Mouse (Mus musculus) left cerebral cortex, postnatal 10 days (tissue): ENCODE data around the gene Wdtc1. TPM values are rescaled to one million over a fixed set of nuclear protein-coding genes. Genes with fewer than 3 reads are reported as not detected.
A peak's percentile ranks its signal among the peaks of the same experiment; 100 is the strongest.

Experiments used
- DNase-seq, 2 experiments: peaks; one replicate each; pipeline ENCODE4 v3.0.0; 2021 to 2022; ENCODE audit warnings: low spot score in 2 of 2, mixed read lengths in 1 of 2; ENCODE audit errors: extremely low spot score in 1 of 2
- intact Hi-C: fragments of 180-260 bp; cut with DNase I; formaldehyde crosslinking; loops from one replicate; pipeline ENCODE4 v1.15.1; 2025
- total RNA-seq, 2 experiments: library from RNA; stranded (reverse); gene quantifications; 2 replicates each; pipeline ENCODE4 v1.2.3; 2021

Wdtc1 gene
- total RNA-seq: 10 to 100 TPM; 48.7 to 49.0 TPM

GRCm38 (mm10) chr4:133353367-133354365 is at the start of gene Wdtc1:
Gene Wdtc1, minus strand, starts transcription at chr4:133353481.
- no peak for DNase-seq
- intact Hi-C loops: no loop called here

- intact Hi-C loops: no loop called here
Observed at GRCm38 (mm10) chr4:133402011-133402410, 48.7 kb upstream of the Wdtc1 start.

GRCm38 (mm10) chr4:133400098-133400497 is 46.8 kb upstream of the Wdtc1 start:
- DNase-seq: no peak
- intact Hi-C loops: no loop called here

More at GRCm38 (mm10) chr4:133402011-133402410, 48.7 kb upstream of the Wdtc1 start:
- DNase-seq: no peak

GRCm38 (mm10) chr4:133399509-133399908 is 46.2 kb upstream of the Wdtc1 start:
- no peak for DNase-seq
- intact Hi-C loops: no loop called here

- DNase-seq: no peak
- intact Hi-C loops: no loop called here
Observed at GRCm38 (mm10) chr4:133398619-133399018, 45.3 kb upstream of the Wdtc1 start.

- intact Hi-C loops: no loop called here
Observed at GRCm38 (mm10) chr4:133397961-133398360, 44.7 kb upstream of the Wdtc1 start.

GRCm38 (mm10) chr4:133397299-133397698 is 44.0 kb upstream of the Wdtc1 start:
- intact Hi-C loops: no loop called here
- DNase-seq: no peak

More at GRCm38 (mm10) chr4:133397961-133398360, 44.7 kb upstream of the Wdtc1 start:
- DNase-seq: no peak

GRCm38 (mm10) chr4:133396079-133396478 is 42.8 kb upstream of the Wdtc1 start:
- DNase-seq: no peak
- intact Hi-C loops: no loop called here

- DNase-seq: no peak
- intact Hi-C loops: no loop called here
Observed at GRCm38 (mm10) chr4:133394981-133395573, 41.8 kb upstream of the Wdtc1 start.

GRCm38 (mm10) chr4:133391185-133392040 is 38.1 kb upstream of the Wdtc1 start:
- DNase-seq: peak in 1 of 2 experiments; percentile 52
- intact Hi-C loops: no loop called here

GRCm38 (mm10) chr4:133390585-133390984 is 37.3 kb upstream of the Wdtc1 start:
- intact Hi-C loops: no loop called here
- DNase-seq: no peak

GRCm38 (mm10) chr4:133390042-133390441 is 36.8 kb upstream of the Wdtc1 start:
- DNase-seq: no peak
- intact Hi-C loops: no loop called here

- peak in 1 of 2 experiments; percentile 68 for DNase-seq
- intact Hi-C loops: no loop called here
Observed at GRCm38 (mm10) chr4:133388781-133389552, 35.7 kb upstream of the Wdtc1 start.

GRCm38 (mm10) chr4:133387053-133387452 is 33.8 kb upstream of the Wdtc1 start:
- intact Hi-C loops: no loop called here
- no peak for DNase-seq

GRCm38 (mm10) chr4:133386061-133386797 is 32.9 kb upstream of the Wdtc1 start:
- no peak for DNase-seq
- intact Hi-C loops: no loop called here

- DNase-seq: no peak
- intact Hi-C loops: no loop called here
Observed at GRCm38 (mm10) chr4:133381141-133381540, 27.9 kb upstream of the Wdtc1 start.

GRCm38 (mm10) chr4:133380532-133380931 is 27.3 kb upstream of the Wdtc1 start:
- DNase-seq: no peak
- intact Hi-C loops: no loop called here

- intact Hi-C loops: no loop called here
- no peak for DNase-seq
Observed at GRCm38 (mm10) chr4:133379861-133380260, 26.6 kb upstream of the Wdtc1 start.
